Mouse (Mus musculus): ENCODE data around the gene Tex19.2.

The Tex19.2 gene

DNA sequence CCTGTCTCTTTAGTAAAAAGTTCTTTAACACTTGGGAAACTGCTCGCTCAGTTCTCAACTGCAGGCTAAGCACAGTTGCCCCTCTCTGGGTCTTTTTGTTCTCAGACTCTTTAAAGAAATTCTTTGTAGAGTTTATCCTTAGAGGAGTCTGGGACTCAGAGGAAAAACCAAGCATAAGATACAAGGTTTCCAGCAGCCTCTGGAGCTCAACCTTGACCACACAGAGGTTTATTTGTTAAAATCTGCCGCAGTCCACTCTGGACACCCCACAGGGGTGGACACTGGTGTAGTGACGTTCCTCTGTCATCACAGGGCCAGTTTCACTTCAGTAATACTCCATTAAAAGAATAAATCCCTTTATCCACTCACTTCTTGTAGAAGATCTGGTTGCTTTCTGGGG lies at the start of gene Tex19.2:
Gene Tex19.2, minus strand, starts transcription at position 101 of the 400 bp plus-strand sequence.
- DNase-seq (ENCODE audit: low read depth, low spot score): no peak

DNA sequence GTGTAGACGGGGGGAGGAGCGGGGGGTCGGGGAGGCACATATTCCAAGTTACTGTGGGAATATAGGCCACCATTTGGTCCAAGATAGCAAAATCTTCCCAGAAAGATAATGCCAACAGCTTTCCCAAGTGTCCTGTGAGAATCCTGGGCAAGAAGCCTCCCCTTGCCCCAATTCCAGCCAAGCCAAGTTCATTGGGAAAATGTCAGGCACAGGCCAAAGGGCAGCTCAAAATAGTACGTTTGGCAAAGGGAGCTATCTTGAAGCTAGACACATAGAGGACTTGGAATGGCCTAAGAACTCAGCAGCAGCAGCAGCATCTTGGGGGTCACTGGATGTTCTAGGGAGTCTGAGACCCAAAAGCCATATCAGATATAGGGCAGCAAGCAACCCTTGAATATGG lies 45.3 kb upstream of the Tex19.2 start:
- DNase-seq (ENCODE audit: low read depth, low spot score): no peak

DNA sequence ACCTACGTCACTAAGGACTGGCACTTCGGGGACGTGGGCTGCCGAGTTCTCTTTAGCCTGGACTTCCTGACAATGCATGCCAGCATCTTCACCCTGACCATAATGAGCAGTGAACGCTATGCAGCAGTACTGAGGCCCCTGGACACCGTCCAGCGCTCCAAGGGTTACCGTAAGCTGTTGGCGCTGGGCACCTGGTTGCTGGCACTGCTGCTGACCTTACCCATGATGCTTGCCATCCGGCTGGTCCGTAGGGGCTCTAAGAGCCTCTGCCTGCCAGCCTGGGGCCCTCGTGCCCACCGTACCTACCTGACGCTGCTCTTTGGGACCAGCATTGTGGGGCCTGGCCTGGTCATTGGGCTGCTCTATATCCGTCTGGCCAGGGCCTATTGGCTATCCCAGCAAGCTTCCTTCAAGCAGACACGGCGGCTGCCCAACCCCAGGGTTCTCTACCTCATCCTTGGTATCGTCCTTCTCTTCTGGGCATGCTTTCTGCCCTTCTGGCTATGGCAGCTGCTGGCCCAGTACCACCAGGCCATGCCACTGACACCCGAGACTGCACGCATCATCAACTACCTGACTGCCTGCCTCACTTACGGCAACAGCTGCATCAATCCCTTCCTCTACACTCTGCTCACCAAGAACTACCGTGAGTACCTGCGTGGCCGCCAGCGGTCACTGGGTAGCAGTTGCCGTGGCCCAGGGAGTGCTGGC lies 42.3 kb upstream of the Tex19.2 start:
- no peak for DNase-seq (ENCODE audit: low read depth, low spot score)

DNA sequence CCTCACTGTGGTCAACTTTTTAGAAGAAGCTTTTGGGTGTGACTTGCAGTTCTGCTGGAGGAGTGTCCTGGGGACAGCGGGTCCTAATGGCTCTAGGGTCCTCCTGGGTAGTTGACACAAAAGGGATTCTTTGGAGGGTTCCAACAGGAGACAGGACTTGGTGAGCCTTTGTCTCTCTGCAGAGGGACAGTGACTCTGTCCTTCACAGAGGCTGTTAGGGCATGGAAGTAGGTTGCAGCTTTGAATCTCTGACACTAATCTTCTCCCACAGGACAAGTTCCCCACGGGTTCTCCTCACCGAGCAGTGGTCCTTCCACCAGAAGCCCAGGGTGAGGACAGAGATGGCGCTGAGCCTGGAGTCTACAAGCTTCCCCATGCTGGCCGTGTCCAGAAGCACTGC lies 41.5 kb upstream of the Tex19.2 start, which contains the start of gene Uts2r:
Gene Uts2r, plus strand, starts transcription at position 301 of the 400 bp plus-strand sequence.
- DNase-seq (ENCODE audit: low read depth, low spot score): no peak

GRCm38 (mm10) chr11:121156411-121156891 lies 38.0 kb upstream of the Tex19.2 start:
- no peak for DNase-seq (ENCODE audit: low read depth, low spot score)

DNA sequence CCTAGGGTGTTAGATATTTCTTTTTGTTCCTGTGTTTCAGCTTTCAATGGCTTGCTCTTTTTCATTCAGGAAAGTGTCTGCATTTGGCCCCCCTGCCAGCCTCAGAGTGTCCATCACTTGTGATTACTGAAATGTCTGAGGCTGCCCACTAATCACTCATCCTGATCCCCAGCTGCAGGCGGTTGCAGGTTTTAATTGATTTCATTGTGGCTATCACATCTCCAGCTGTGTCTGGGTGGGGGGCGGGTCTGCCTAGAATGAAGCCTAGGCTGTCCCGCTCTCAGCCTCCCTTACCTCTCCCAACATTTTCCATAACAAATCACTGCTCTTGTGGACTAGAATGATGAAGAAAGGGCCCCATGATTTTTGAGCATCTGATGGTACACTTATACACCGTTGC lies 35.7 kb upstream of the Tex19.2 start:
- DNase-seq (ENCODE audit: low read depth, low spot score): no peak

- DNase-seq (ENCODE audit: low read depth, low spot score): no peak
These were observed 29.7 kb upstream of the Tex19.2 start for GRCm38 (mm10) chr11:121148193-121148592.

DNA sequence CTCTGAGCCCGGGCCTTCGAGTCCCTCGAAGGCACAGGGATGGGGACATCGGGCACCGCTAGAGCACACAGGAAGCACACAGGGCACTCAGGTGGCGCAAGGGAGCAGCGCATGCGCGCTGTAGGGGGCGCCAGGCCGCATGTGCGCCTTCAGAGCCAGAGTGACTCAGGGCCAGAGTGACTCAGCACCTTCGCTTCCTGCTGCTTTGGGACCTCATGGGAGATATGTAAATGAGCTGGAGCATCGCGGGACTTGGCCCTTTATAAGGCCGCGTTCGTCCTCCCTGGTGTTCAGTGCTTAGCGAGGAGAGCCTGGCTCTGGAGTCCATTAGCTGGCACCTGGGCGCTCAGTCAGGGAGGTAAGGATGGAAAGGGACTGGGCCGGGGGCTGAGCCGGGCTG lies 27.4 kb upstream of the Tex19.2 start, which contains the start of gene Tex19.1:
Gene Tex19.1, plus strand, starts transcription at position 279 of the 400 bp plus-strand sequence.
- no peak for DNase-seq (ENCODE audit: low read depth, low spot score)

DNA sequence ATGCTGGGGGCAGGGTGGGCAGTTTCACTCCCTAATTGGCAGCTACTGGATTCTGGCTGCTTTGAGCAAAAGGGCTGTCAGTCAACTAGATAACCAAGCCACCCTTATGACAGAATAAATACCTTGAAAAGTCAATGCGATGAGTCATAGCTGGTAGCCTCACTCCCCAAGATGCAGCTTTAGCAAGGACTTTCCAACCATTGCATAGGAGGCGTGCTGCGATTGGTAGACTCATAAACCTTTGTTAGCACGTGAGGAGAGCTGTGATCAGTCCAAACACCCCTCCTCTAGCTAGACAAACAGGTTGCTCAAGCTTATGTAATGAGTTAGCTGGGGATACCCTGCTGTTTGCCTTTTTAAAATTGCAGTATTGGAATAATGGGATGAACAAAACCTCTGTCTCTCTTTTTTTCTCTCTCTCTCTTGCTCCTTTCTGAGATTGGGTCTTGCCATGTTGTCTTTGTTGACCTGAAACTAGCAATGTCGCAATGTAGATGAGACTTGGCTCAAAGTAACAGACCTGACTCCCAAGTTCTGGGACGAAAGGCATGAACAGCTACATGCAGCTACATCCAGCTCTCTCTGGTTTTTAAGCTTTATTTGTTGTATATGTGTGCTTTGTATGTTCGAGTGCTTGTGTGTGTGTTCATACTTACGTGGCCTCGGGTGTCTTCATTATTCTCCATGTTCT lies 25.0 kb upstream of the Tex19.2 start:
- no peak for DNase-seq (ENCODE audit: low read depth, low spot score)

DNA sequence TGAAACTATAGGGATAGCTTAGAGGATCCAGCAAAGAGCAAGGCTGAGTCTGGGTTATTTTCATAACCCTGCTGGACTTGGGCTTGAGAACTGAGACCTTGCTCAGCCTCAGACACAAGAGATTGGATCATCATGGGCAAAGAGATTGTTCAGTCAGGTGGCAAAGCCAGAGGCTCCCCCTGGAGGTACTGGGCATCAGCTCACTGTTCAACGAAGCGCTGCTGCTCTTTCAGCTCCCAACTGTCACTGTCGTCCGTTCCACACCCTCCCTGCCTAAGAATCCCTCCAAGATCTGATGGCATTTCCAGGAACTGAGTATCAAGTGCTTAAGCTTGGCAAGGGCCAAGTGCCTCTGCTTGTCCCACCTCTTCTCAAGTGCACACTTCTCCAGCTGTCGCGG lies 20.3 kb upstream of the Tex19.2 start:
- no peak for DNase-seq (ENCODE audit: low read depth, low spot score)

DNA sequence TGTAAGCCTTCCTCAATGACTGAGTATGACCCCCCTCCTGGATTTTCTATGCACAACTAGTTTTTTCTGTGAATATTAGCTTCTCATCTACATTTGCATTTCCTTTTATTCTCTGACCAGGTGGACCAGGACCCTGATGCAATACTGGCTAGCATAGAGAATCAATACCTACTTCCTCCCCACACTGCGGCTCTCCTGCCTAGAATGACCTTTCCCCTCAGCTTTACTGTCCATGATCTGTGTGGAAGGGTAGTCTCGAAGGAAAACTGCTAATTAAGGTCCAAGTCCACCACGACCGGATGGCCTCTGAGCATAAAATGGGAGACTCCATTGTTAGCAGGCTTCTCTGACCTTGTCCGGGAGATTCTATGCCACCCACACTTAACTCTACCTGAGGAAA lies 19.2 kb upstream of the Tex19.2 start:
- DNase-seq (ENCODE audit: low read depth, low spot score): no peak

DNA sequence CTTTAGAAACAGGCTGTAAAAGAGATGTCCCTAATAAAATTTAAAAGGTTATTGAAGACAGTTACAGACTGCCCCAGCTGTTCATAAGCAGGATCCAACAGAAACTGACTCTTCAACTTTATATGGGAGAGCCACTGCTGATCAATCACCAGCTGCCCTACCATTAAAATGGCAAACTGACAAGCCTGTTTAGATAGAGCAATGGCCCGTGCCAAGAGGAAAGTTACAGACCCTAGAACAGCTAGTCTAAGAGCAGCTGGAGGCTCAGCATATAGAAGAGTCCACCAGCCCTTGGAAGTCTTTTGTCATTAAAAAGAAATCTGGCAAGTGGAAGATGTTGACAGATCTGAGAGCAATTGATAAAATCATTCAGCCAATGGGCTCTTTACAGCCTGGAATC lies 16.1 kb upstream of the Tex19.2 start:
- no peak for DNase-seq (ENCODE audit: low read depth, low spot score)

- no peak for DNase-seq (ENCODE audit: low read depth, low spot score)
These were observed 11.1 kb upstream of the Tex19.2 start for GRCm38 (mm10) chr11:121129616-121130015.

GRCm38 (mm10) chr11:121127441-121127840 lies 9.0 kb upstream of the Tex19.2 start:
- DNase-seq (ENCODE audit: low read depth, low spot score): no peak

DNA sequence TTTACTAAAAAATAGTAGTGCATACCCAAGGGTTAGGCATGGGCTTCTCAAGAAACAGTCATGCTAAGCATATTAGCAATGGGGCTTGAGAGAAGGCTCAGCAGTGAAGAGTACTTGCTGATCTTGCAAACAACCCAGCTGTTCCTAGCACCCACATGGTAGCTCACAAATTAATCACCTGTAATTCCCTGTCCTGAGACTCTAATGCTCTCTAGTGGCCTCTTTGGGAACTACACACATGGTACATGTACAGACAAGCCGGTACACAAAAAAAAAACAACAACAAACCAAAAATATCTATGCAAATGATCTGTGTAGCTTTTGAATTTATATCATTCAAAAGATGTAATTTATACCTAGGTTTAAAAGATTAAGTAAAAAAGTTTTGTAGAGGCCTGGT lies 7.9 kb upstream of the Tex19.2 start:
- no peak for DNase-seq (ENCODE audit: low read depth, low spot score)

- no peak for DNase-seq (ENCODE audit: low read depth, low spot score)
These were observed 7.2 kb upstream of the Tex19.2 start for GRCm38 (mm10) chr11:121125522-121126172.

GRCm38 (mm10) chr11:121123438-121123837 lies 5.0 kb upstream of the Tex19.2 start:
- DNase-seq (ENCODE audit: low read depth, low spot score): peak; percentile 52

- DNase-seq (ENCODE audit: low read depth, low spot score): no peak
These were observed 3.7 kb upstream of the Tex19.2 start for GRCm38 (mm10) chr11:121122024-121122670.

DNA sequence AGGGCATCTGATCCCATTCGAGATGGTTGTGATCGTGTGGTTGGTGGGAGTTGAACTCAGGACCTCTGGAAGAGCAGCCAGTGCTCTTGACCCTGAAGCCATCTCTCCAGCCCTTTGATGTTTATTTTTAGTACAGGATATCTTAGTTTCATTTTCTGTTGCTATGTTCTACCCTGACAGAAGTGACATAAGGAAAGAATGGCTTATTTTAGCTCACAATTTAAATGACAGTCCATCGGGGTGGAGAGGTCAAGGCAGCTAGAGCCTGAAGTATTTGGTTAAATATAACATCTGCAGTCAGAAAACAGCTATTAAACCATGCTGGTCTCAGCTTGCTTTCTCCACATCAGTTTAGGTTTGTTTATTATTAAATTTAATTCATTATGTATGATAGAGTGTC lies 2.7 kb upstream of the Tex19.2 start:
- no peak for DNase-seq (ENCODE audit: low read depth, low spot score)

DNA sequence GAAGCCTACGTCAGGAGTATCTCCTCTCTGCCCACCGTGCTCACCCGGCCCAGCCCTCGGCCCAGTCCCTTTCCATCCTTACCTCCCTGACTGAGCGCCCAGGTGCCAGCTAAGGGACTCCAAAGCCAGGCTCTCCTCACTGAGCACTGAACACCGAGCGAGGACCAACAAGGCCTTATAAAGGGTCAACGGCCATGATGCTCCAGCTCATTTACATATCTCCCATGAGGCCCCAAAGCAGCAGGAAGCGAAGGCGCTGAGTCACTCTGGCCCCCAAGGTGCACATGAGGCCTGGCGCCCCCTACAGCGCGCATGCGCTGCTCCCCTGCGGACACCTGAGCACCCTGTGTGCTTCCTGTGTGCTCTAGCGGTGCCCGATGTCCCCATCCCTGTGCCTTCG lies 371 bp downstream of the Tex19.2 start:
- no peak for DNase-seq (ENCODE audit: low read depth, low spot score)

- DNase-seq (ENCODE audit: low read depth, low spot score): no peak
These were observed 6.2 kb downstream of the Tex19.2 start for GRCm38 (mm10) chr11:121112091-121112775.
